Mouse (Mus musculus): Measurements from ENCODE around the gene Srrm4. TPM values are rescaled to one million over a fixed set of nuclear protein-coding genes. Genes with fewer than 3 reads are reported as not detected.

The Srrm4 gene
- polyA plus RNA-seq, 1 experiment from 2014 or later, result 0.47 TPM

DNA sequence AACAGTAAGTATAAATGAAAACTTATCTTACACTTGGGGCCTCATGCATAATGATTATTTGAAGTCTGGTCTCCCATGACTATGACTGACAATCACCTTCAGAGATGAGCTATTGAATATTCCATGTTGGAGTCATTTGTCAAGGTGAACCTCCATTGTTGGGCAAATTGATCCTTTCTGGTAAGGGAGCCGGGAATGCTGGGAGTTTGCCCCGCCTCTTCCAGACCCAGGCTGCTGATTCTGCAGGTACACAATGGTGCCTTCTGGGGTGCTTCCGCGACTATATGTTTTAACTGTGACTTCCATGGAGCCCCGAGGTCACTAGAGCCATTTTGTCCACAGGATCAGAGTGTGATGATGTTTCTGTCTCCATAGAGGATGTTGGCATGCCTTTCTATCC lies 195.5 kb downstream of the Srrm4 start:
- Histone ChIP-seq H3K36me3 (ENCODE audit: control insufficient read depth, insufficient read depth) (no peaks in the 10 kb centered on the region), H3K27ac (ENCODE audit: low read length) (no peak overlapping the region), H3K27me3 (ENCODE audit: control insufficient read depth, insufficient read depth, low read depth, low read length) (no peaks in the 10 kb centered on the region), H3K4me2 (ENCODE audit: low read depth, low read length) (no peak overlapping the region), H3K4me1 (ENCODE audit: control insufficient read depth, low read depth, low read length) (no peaks in the 10 kb centered on the region), H3K4me3 (ENCODE audit: low read depth, low read length) (no peak overlapping the region), H3K9ac (ENCODE audit: low read depth, low read length) (no peak overlapping the region), H3K9me3 (replicated peaks; ENCODE audit: control insufficient read depth, low read length) (no peaks in the 10 kb centered on the region)
- ATAC-seq (ENCODE audit: low read depth), result no peak
- WGBS (ENCODE audit: insufficient replicate concordance), result 55% methylated on average over 5 of the region's 5 CpGs

- H3K4me2 ChIP-seq (ENCODE audit: low read depth, low read length), result no peak overlapping the region
- no peaks in the 10 kb centered on the region for H3K4me1 ChIP-seq (ENCODE audit: control insufficient read depth, low read depth, low read length)
- WGBS (ENCODE audit: insufficient replicate concordance), result 66% methylated on average over 9 of the region's 9 CpGs
- no peak overlapping the region for H3K9ac ChIP-seq (ENCODE audit: low read depth, low read length)
- ATAC-seq (ENCODE audit: low read depth), result no peak
- H3K4me3 ChIP-seq (ENCODE audit: low read depth, low read length), result no peak overlapping the region
- no peaks in the 10 kb centered on the region for H3K36me3 ChIP-seq (ENCODE audit: control insufficient read depth, insufficient read depth)
- H3K27ac ChIP-seq (ENCODE audit: low read length), result no peak overlapping the region
- no peaks in the 10 kb centered on the region for H3K9me3 ChIP-seq (replicated peaks; ENCODE audit: control insufficient read depth, low read length)
- H3K27me3 ChIP-seq (ENCODE audit: control insufficient read depth, insufficient read depth, low read depth, low read length), result no peaks in the 10 kb centered on the region
These were observed 199.0 kb downstream of the Srrm4 start for GRCm38 (mm10) chr5:116392603-116393002.

DNA sequence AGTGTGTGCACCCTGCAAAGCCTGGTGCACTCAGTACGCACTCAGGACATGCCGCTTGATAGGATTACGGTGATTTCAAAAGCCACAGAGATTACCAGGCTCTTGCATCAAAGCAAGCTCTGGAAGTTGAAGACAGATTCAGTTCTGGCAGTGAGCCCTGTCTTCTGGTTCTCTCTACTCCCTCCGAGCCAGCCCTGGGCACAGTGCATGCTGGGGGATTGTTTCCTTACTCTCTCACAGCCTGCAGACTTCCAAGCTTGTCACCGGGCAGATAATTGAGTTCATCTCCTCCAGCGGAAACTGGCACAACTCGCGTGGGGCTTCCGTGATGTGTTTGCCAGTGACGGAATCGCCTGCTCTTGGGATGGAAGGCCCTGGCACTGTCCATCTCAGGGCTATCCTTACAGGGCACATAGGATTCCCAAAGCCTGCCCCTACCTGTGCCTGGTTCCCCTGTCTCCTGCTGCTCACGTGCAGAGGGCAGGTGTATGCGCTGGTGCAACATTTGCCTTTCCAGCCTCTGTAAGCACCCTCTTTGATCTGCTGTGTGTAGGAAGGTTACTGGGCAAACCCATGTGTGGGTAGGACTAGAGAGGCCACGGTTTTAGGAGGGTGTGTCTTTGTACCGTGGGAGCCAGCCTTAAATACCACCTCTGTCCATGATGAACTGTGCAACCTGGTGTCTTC lies 201.6 kb downstream of the Srrm4 start:
- H3K36me3 ChIP-seq (ENCODE audit: control insufficient read depth, insufficient read depth), result no peaks in the 10 kb centered on the region
- no peak overlapping the region for H3K4me2 ChIP-seq (ENCODE audit: low read depth, low read length)
- no peak for ATAC-seq (ENCODE audit: low read depth)
- no peak overlapping the region for H3K4me3 ChIP-seq (ENCODE audit: low read depth, low read length)
- no peak overlapping the region for H3K27ac ChIP-seq (ENCODE audit: low read length)
- H3K9me3 ChIP-seq (replicated peaks; ENCODE audit: control insufficient read depth, low read length), result no peaks in the 10 kb centered on the region
- no peaks in the 10 kb centered on the region for H3K4me1 ChIP-seq (ENCODE audit: control insufficient read depth, low read depth, low read length)
- no peaks in the 10 kb centered on the region for H3K27me3 ChIP-seq (ENCODE audit: control insufficient read depth, insufficient read depth, low read depth, low read length)
- WGBS (ENCODE audit: insufficient replicate concordance), result 63% methylated on average over 15 of the region's 15 CpGs
- no peak overlapping the region for H3K9ac ChIP-seq (ENCODE audit: low read depth, low read length)

GRCm38 (mm10) chr5:116389321-116389720 lies 202.3 kb downstream of the Srrm4 start:
- Histone ChIP-seq H3K9ac (ENCODE audit: low read depth, low read length) (no peak overlapping the region), H3K4me1 (ENCODE audit: control insufficient read depth, low read depth, low read length) (no peaks in the 10 kb centered on the region), H3K27ac (ENCODE audit: low read length) (no peak overlapping the region), H3K4me2 (ENCODE audit: low read depth, low read length) (no peak overlapping the region), H3K9me3 (replicated peaks; ENCODE audit: control insufficient read depth, low read length) (no peaks in the 10 kb centered on the region), H3K36me3 (ENCODE audit: control insufficient read depth, insufficient read depth) (no peaks in the 10 kb centered on the region), H3K27me3 (ENCODE audit: control insufficient read depth, insufficient read depth, low read depth, low read length) (no peaks in the 10 kb centered on the region), H3K4me3 (ENCODE audit: low read depth, low read length) (no peak overlapping the region)
- no peak for ATAC-seq (ENCODE audit: low read depth)
- WGBS (ENCODE audit: insufficient replicate concordance), result 64% methylated on average over 4 of the region's 4 CpGs

Other genes with a start within 250 kb of the Srrm4 start
- gene Hspb8, start 169.0 kb downstream of the Srrm4 start, polyA plus RNA-seq (2015; fragmentation: Nextera tagmentation; extraction: Ambion mirVana), result 2.8 and 3.6 TPM in 2 replicates

All from liver, embryonic 16.5 days (tissue).